Mouse (Mus musculus): ENCODE results near the gene Lmx1a. TPM values are rescaled to one million over a fixed set of nuclear protein-coding genes. Genes with fewer than 3 reads are reported as not detected.

The Lmx1a gene
- total RNA-seq, 1 experiment from 2014 or later = not detected

- DNase-seq = no peak
Measured at GRCm38 (mm10) chr1:167885776-167886175, 196.7 kb downstream of the Lmx1a start.

GRCm38 (mm10) chr1:167888120-167888519 is 199.1 kb downstream of the Lmx1a start:
- DNase-seq = no peak

GRCm38 (mm10) chr1:167888816-167889215 is 199.8 kb downstream of the Lmx1a start:
- no peak for DNase-seq

GRCm38 (mm10) chr1:167896234-167896633 is 207.2 kb downstream of the Lmx1a start:
- no peak for DNase-seq

Other genes starting within 250 kb of the Lmx1a start
- 0.86 TPM in 1 of 2 replicates, not detected in the other for gene Lrrc52, start 222.5 kb upstream of the Lmx1a start, total RNA-seq (2021)
- 2.8 and 3.8 TPM in 2 replicates for gene Rxrg, start 90.9 kb upstream of the Lmx1a start, total RNA-seq (2021)